Mouse (Mus musculus): ENCODE data around the gene D10Jhu81e. TPM values are rescaled to one million over a fixed set of nuclear protein-coding genes. Genes with fewer than 3 reads are reported as not detected.
A peak's percentile ranks its signal among the peaks of the same experiment; 100 is the strongest.

The D10Jhu81e gene
- polyA plus RNA-seq, 1 experiment from 2014 or later, result 22.7 TPM

- 85% methylated on average over 8 of the region's 8 CpGs for WGBS
- no peak for ATAC-seq
- Histone ChIP-seq H3K4me2 (replicated peaks) (no peak overlapping the region), H3K9ac (replicated peaks) (no peak overlapping the region), H3K27me3 (no peaks in the 10 kb centered on the region), H3K4me1 (replicated peaks) (peaks cover 9% of the 10 kb centered on the region), H3K9me3 (no peaks in the 10 kb centered on the region), H3K4me3 (replicated peaks) (no peak overlapping the region), H3K36me3 (peaks cover 47% of the 10 kb centered on the region), H3K27ac (no peak overlapping the region)
Observed at GRCm38 (mm10) chr10:78161096-78161495, 8.5 kb downstream of the D10Jhu81e start.

- Histone ChIP-seq H3K9me3 (no peaks in the 10 kb centered on the region), H3K27ac (no peak overlapping the region), H3K36me3 (peaks cover 41% of the 10 kb centered on the region), H3K4me1 (replicated peaks) (peaks cover 9% of the 10 kb centered on the region), H3K27me3 (no peaks in the 10 kb centered on the region), H3K4me2 (replicated peaks) (no peak overlapping the region), H3K4me3 (replicated peaks) (no peak overlapping the region), H3K9ac (replicated peaks) (no peak overlapping the region)
- ATAC-seq, result peak; percentile 7
- 89% methylated on average over 16 of the region's 16 CpGs for WGBS
Observed at GRCm38 (mm10) chr10:78160369-78161095, 9.1 kb downstream of the D10Jhu81e start.

- Histone ChIP-seq H3K9me3 (no peaks in the 10 kb centered on the region), H3K27me3 (no peaks in the 10 kb centered on the region), H3K27ac (no peak overlapping the region), H3K4me3 (replicated peaks) (no peak overlapping the region; the same call in 1 of the 2 replicates), H3K4me2 (replicated peaks) (peak overlapping the region; percentile 45), H3K36me3 (peaks cover 35% of the 10 kb centered on the region), H3K4me1 (replicated peaks) (peaks cover 9% of the 10 kb centered on the region), H3K9ac (replicated peaks) (no peak overlapping the region)
- WGBS, result 4% methylated on average over 7 of the region's 7 CpGs
- ATAC-seq, result peak; percentile 82
Observed at GRCm38 (mm10) chr10:78159906-78160305, 9.7 kb downstream of the D10Jhu81e start.

- no peak overlapping the region; the same call in 1 of the 2 replicates for H3K9ac ChIP-seq (replicated peaks)
- WGBS, result 14% methylated on average over 17 of the region's 17 CpGs
- peak overlapping the region; percentile 2; the same call in 1 of the 2 replicates for H3K4me3 ChIP-seq (replicated peaks)
Observed at GRCm38 (mm10) chr10:78159252-78159878, 10.2 kb downstream of the D10Jhu81e start.

GRCm38 (mm10) chr10:78158041-78158440 is 11.5 kb downstream of the D10Jhu81e start:
- 92% methylated on average over 15 of the region's 15 CpGs for whole genome bisulfite sequencing
- no peak for ATAC-seq
- H3K9ac ChIP-seq (replicated peaks), result no peak overlapping the region
- H3K9me3 ChIP-seq, result no peaks in the 10 kb centered on the region
- H3K4me1 ChIP-seq (replicated peaks), result peaks cover 9% of the 10 kb centered on the region
- H3K27ac ChIP-seq, result no peak overlapping the region
- H3K36me3 ChIP-seq, result peaks cover 22% of the 10 kb centered on the region
- no peak overlapping the region for H3K4me2 ChIP-seq (replicated peaks)
- H3K4me3 ChIP-seq (replicated peaks), result no peak overlapping the region
- no peaks in the 10 kb centered on the region for H3K27me3 ChIP-seq

More at GRCm38 (mm10) chr10:78159252-78159878, 10.2 kb downstream of the D10Jhu81e start:
- ATAC-seq, result peak; percentile 40
- H3K4me2 ChIP-seq (replicated peaks), result peak overlapping the region; percentile 45
- H3K27me3 ChIP-seq, result no peaks in the 10 kb centered on the region
- H3K27ac ChIP-seq, result no peak overlapping the region
- H3K9me3 ChIP-seq, result no peaks in the 10 kb centered on the region
- H3K36me3 ChIP-seq, result peaks cover 31% of the 10 kb centered on the region
- H3K4me1 ChIP-seq (replicated peaks), result peaks cover 9% of the 10 kb centered on the region

- 84% methylated on average over 6 of the region's 6 CpGs for WGBS
- Histone ChIP-seq H3K27me3 (no peaks in the 10 kb centered on the region), H3K4me3 (replicated peaks) (no peak overlapping the region), H3K4me2 (replicated peaks) (no peak overlapping the region), H3K9ac (replicated peaks) (no peak overlapping the region), H3K36me3 (peaks cover 13% of the 10 kb centered on the region), H3K9me3 (no peaks in the 10 kb centered on the region), H3K27ac (no peak overlapping the region), H3K4me1 (replicated peaks) (peaks cover 9% of the 10 kb centered on the region)
- no peak for ATAC-seq
Observed at GRCm38 (mm10) chr10:78156926-78157325, 12.7 kb downstream of the D10Jhu81e start.

- H3K27ac ChIP-seq, result no peak overlapping the region
- no peaks in the 10 kb centered on the region for H3K36me3 ChIP-seq
- 58% methylated on average over 10 of the region's 10 CpGs for WGBS
- H3K4me3 ChIP-seq (replicated peaks), result no peak overlapping the region
- H3K9me3 ChIP-seq, result no peaks in the 10 kb centered on the region
- no peak overlapping the region for H3K4me2 ChIP-seq (replicated peaks)
- no peak overlapping the region for H3K9ac ChIP-seq (replicated peaks)
- ATAC-seq, result no peak
- H3K27me3 ChIP-seq, result no peaks in the 10 kb centered on the region
- no peaks in the 10 kb centered on the region for H3K4me1 ChIP-seq (replicated peaks)
Observed at GRCm38 (mm10) chr10:78148834-78149766, 20.5 kb downstream of the D10Jhu81e start.

- no peak for ATAC-seq
Observed at GRCm38 (mm10) chr10:78147908-78148441, 21.6 kb downstream of the D10Jhu81e start.

GRCm38 (mm10) chr10:78143727-78144505 is 25.7 kb downstream of the D10Jhu81e start:
- Histone ChIP-seq H3K9me3 (no peaks in the 10 kb centered on the region), H3K4me3 (replicated peaks) (no peak overlapping the region), H3K9ac (replicated peaks) (no peak overlapping the region), H3K4me1 (replicated peaks) (no peaks in the 10 kb centered on the region), H3K4me2 (replicated peaks) (no peak overlapping the region), H3K36me3 (no peaks in the 10 kb centered on the region), H3K27ac (no peak overlapping the region), H3K27me3 (no peaks in the 10 kb centered on the region)
- ATAC-seq, result no peak
- 61% methylated on average over 8 of the region's 8 CpGs for WGBS

More at GRCm38 (mm10) chr10:78147908-78148441, 21.6 kb downstream of the D10Jhu81e start:
- no peak overlapping the region for H3K4me2 ChIP-seq (replicated peaks)
- H3K9me3 ChIP-seq, result no peaks in the 10 kb centered on the region
- no peak overlapping the region for H3K27ac ChIP-seq
- H3K27me3 ChIP-seq, result no peaks in the 10 kb centered on the region
- H3K4me1 ChIP-seq (replicated peaks), result no peaks in the 10 kb centered on the region
- H3K9ac ChIP-seq (replicated peaks), result no peak overlapping the region
- WGBS, result 91% methylated on average over 4 of the region's 4 CpGs
- H3K4me3 ChIP-seq (replicated peaks), result no peak overlapping the region
- no peaks in the 10 kb centered on the region for H3K36me3 ChIP-seq

GRCm38 (mm10) chr10:78140843-78141242 is 28.7 kb downstream of the D10Jhu81e start:
- no peaks in the 10 kb centered on the region for H3K4me1 ChIP-seq (replicated peaks)
- no peak overlapping the region for H3K4me3 ChIP-seq (replicated peaks)
- H3K27me3 ChIP-seq, result no peaks in the 10 kb centered on the region
- no peak for ATAC-seq
- no peaks in the 10 kb centered on the region for H3K36me3 ChIP-seq
- no peak overlapping the region for H3K27ac ChIP-seq
- no peak overlapping the region for H3K9ac ChIP-seq (replicated peaks)
- H3K4me2 ChIP-seq (replicated peaks), result no peak overlapping the region
- 86% methylated on average over 3 of the region's 3 CpGs for WGBS
- no peaks in the 10 kb centered on the region for H3K9me3 ChIP-seq

GRCm38 (mm10) chr10:78140251-78140600 is 29.4 kb downstream of the D10Jhu81e start:
- 93% methylated on average over 1 of the region's 1 CpGs for WGBS
- no peak for ATAC-seq
- no peak overlapping the region for H3K27ac ChIP-seq
- no peak overlapping the region for H3K9ac ChIP-seq (replicated peaks)
- no peak overlapping the region for H3K4me2 ChIP-seq (replicated peaks)
- no peaks in the 10 kb centered on the region for H3K36me3 ChIP-seq
- H3K9me3 ChIP-seq, result no peaks in the 10 kb centered on the region
- no peaks in the 10 kb centered on the region for H3K27me3 ChIP-seq
- no peak overlapping the region for H3K4me3 ChIP-seq (replicated peaks)
- peaks cover 4% of the 10 kb centered on the region for H3K4me1 ChIP-seq (replicated peaks)
